Mouse (Mus musculus) small intestine, adult 2 months (tissue): Measurements from ENCODE around the gene Cckar.

Source experiments
- CTCF ChIP-seq: fragments of 200-500 bp; IDR thresholded peaks from 2 replicates; pipeline ENCODE4 v1.5.1; 2012; ENCODE audit warnings: low read depth, mild to moderate bottlenecking, control low read depth, inconsistent platforms, low read length, moderate library complexity, mixed read lengths; ENCODE audit not compliant: insufficient replicate concordance, insufficient read length; ENCODE audit errors: extremely low read depth
- POLR2A ChIP-seq: fragments of 200-500 bp; IDR thresholded peaks from 2 replicates; pipeline ENCODE4 v1.6.1; 2012; ENCODE audit warnings: low read depth, mild to moderate bottlenecking, control low read depth, inconsistent platforms, low read length, moderate library complexity

GRCm38 (mm10) chr5:53670321-53670938, 37.1 kb downstream of the Cckar start:
- TF ChIP-seq CTCF = no peak
- TF ChIP-seq POLR2A = no peak
